Mouse (Mus musculus) gastrocnemius, postnatal 14 days (tissue): ENCODE data around the gene Calhm4. TPM values are rescaled to one million over a fixed set of nuclear protein-coding genes. Genes with fewer than 3 reads are reported as not detected.
"Not testable (repeated sequence)": the region's sequence is repeated elsewhere in the genome, so short reads cannot be mapped to it uniquely, and the experiment has no call there.

Experiments
- DNase-seq: peaks from one replicate; pipeline ENCODE4 v3.0.0; 2021; ENCODE audit warnings: mixed read lengths
- intact Hi-C: fragments of 180-260 bp; cut with DNase I; formaldehyde crosslinking; loops from one replicate; pipeline ENCODE4 v1.15.1; 2025; ENCODE audit warnings: low total_unique reads
- total RNA-seq, 2 experiments: library from RNA; stranded (reverse); gene quantifications; 2 replicates each; pipeline ENCODE4 v1.2.3; 2021

Gene Calhm4
- total RNA-seq, 2 experiments from 2014 or later = not detected

DNA sequence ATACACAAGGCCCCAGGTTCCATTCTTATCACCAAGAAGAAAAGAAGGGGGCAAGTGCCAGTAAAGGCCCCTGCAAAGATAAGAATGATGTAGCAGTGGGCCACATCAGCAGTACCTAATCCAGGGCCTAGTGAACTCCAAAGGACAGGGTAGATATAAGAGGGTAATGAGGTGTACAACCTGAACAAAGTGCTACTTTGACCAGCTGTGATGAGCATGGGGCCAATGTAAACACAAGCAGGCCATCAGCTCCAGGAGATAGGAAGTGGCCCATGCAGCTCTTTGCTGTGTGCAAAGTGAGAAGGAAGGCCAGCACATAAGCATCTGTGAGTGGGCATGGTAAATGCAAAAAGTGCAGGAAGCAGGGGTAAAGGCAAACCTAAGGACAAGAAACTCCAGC lies 45.7 kb downstream of the Calhm4 start:
- no peak for DNase-seq
- intact Hi-C loops = no loop called here

DNA sequence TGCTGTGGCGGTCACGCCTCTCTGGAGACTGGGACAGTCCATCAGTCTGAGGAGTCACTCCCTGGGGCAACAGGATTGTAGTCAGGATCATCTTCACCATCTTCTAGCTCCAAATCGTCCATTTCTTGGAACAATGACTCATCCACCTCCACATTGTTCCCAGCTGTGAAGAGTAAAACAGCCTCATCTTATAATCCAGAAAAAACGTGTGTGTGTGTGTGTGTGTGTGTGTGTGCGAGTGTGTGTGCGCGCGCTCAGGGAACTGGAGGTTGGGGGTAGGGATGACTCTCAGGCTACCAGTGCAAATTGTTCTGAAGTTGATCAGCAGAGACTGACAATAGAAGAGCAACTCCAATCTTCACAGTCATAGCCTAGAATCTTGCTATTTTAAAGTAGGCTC lies 47.4 kb downstream of the Calhm4 start:
- intact Hi-C loops, DNase-seq: not testable (repeated sequence)

Other genes starting within 250 kb of the Calhm4 start
- not detected for gene Sult3a1, start 186.6 kb downstream of the Calhm4 start, total RNA-seq
- gene Rsph4a, start 139.2 kb downstream of the Calhm4 start, total RNA-seq = not detected
- gene Zup1, start 93.0 kb downstream of the Calhm4 start, total RNA-seq = 1 to 10 TPM; 6.2 to 6.3 TPM
- 100 to 1,000 TPM in 1 of 2 experiments, 10 to 100 TPM in 1; 98.6 to 107 TPM for gene Rwdd1, start 24.7 kb downstream of the Calhm4 start, total RNA-seq
- gene Trappc3l, start 6.7 kb downstream of the Calhm4 start, total RNA-seq = not detected
- under 1 TPM; 0.64 to 0.92 TPM for gene Calhm5, start 52.2 kb upstream of the Calhm4 start, total RNA-seq
- under 1 TPM in 1 of 2 experiments, not detected in 1; 0.29 TPM for gene Calhm6, start 83.7 kb upstream of the Calhm4 start, total RNA-seq
- gene Dse, start 163.4 kb upstream of the Calhm4 start, total RNA-seq = 10 to 100 TPM in 1 of 2 experiments, 1 to 10 TPM in 1; 6.9 to 10.7 TPM
- gene Tspyl1, start 237.9 kb upstream of the Calhm4 start, total RNA-seq = 10 to 100 TPM; 45.4 to 46.9 TPM